Mouse (Mus musculus): ENCODE measurements at regions not wholly inside any gene's neighbourhood (a gene's known extent, or its start where the extent isn't known, plus 50 kb on each side); places are given as distances from the start of the nearest gene placed in this dataset.

GRCm38 (mm10) chr16:62433125-62433524 is 353.5 kb downstream of the Nsun3 start:
- TF ChIP-seq CTCF (IDR thresholded peaks at IDR 0.05; ENCODE audit: extremely low read depth, insufficient read depth, low read length), result no peak
- TF ChIP-seq POLR2A (IDR thresholded peaks at IDR 0.05; ENCODE audit: extremely low read depth, insufficient read depth, low read length), result no peak
- H3K27ac ChIP-seq (ENCODE audit: insufficient read depth, low read length), result no peak overlapping the region
- H3K4me1 ChIP-seq (ENCODE audit: control insufficient read depth, insufficient read depth, low read length), result no peaks in the 10 kb centered on the region
- H3K4me3 ChIP-seq (ENCODE audit: insufficient read depth, low read length), result no peak overlapping the region

GRCm38 (mm10) chr16:62414485-62414884 is 372.1 kb downstream of the Nsun3 start:
- no peak overlapping the region for H3K4me3 ChIP-seq (ENCODE audit: insufficient read depth, low read length)
- TF ChIP-seq POLR2A (IDR thresholded peaks at IDR 0.05; ENCODE audit: extremely low read depth, insufficient read depth, low read length) (no peak), CTCF (IDR thresholded peaks at IDR 0.05; ENCODE audit: extremely low read depth, insufficient read depth, low read length) (peak; percentile 64)
- H3K27ac ChIP-seq (ENCODE audit: insufficient read depth, low read length), result no peak overlapping the region
- H3K4me1 ChIP-seq (ENCODE audit: control insufficient read depth, insufficient read depth, low read length), result no peaks in the 10 kb centered on the region

GRCm38 (mm10) chr16:62407526-62408165 is 379.0 kb downstream of the Nsun3 start:
- H3K4me1 ChIP-seq (ENCODE audit: control insufficient read depth, insufficient read depth, low read length), result no peaks in the 10 kb centered on the region; the same call in 1 of the 2 replicates
- H3K27ac ChIP-seq (ENCODE audit: insufficient read depth, low read length), result 0 out of 2 replicates have a peak overlapping the region, but pooled peaks have one; percentile 16
- TF ChIP-seq POLR2A (IDR thresholded peaks at IDR 0.05; ENCODE audit: extremely low read depth, insufficient read depth, low read length), result no peak
- no peak for TF ChIP-seq CTCF (IDR thresholded peaks at IDR 0.05; ENCODE audit: extremely low read depth, insufficient read depth, low read length)
- H3K4me3 ChIP-seq (ENCODE audit: insufficient read depth, low read length), result no peak overlapping the region

GRCm38 (mm10) chr16:62406458-62406857 is 380.2 kb downstream of the Nsun3 start:
- TF ChIP-seq CTCF (IDR thresholded peaks at IDR 0.05; ENCODE audit: extremely low read depth, insufficient read depth, low read length), result no peak
- no peak for TF ChIP-seq POLR2A (IDR thresholded peaks at IDR 0.05; ENCODE audit: extremely low read depth, insufficient read depth, low read length)
- H3K4me3 ChIP-seq (ENCODE audit: insufficient read depth, low read length), result no peak overlapping the region
- H3K4me1 ChIP-seq (ENCODE audit: control insufficient read depth, insufficient read depth, low read length), result no peaks in the 10 kb centered on the region; the same call in 1 of the 2 replicates
- no peak overlapping the region for H3K27ac ChIP-seq (ENCODE audit: insufficient read depth, low read length)

GRCm38 (mm10) chr16:62357279-62357678 is 429.3 kb downstream of the Nsun3 start:
- H3K27ac ChIP-seq (ENCODE audit: insufficient read depth, low read length), result no peak overlapping the region
- TF ChIP-seq POLR2A (IDR thresholded peaks at IDR 0.05; ENCODE audit: extremely low read depth, insufficient read depth, low read length), result no peak
- no peak for TF ChIP-seq CTCF (IDR thresholded peaks at IDR 0.05; ENCODE audit: extremely low read depth, insufficient read depth, low read length)
- no peak overlapping the region for H3K4me3 ChIP-seq (ENCODE audit: insufficient read depth, low read length)
- H3K4me1 ChIP-seq (ENCODE audit: control insufficient read depth, insufficient read depth, low read length), result no peaks in the 10 kb centered on the region

- Histone ChIP-seq H3K4me1 (ENCODE audit: control insufficient read depth, insufficient read depth, low read length) (no peaks in the 10 kb centered on the region), H3K27ac (ENCODE audit: insufficient read depth, low read length) (no peak overlapping the region), H3K4me3 (ENCODE audit: insufficient read depth, low read length) (no peak overlapping the region)
- TF ChIP-seq POLR2A (IDR thresholded peaks at IDR 0.05; ENCODE audit: extremely low read depth, insufficient read depth, low read length) (no peak), CTCF (IDR thresholded peaks at IDR 0.05; ENCODE audit: extremely low read depth, insufficient read depth, low read length) (no peak)
Measured at GRCm38 (mm10) chr16:62356349-62356748, 430.3 kb downstream of the Nsun3 start.

- H3K4me3 ChIP-seq (ENCODE audit: insufficient read depth, low read length), result no peak overlapping the region
- TF ChIP-seq POLR2A (IDR thresholded peaks at IDR 0.05; ENCODE audit: extremely low read depth, insufficient read depth, low read length), result no peak
- no peak for TF ChIP-seq CTCF (IDR thresholded peaks at IDR 0.05; ENCODE audit: extremely low read depth, insufficient read depth, low read length)
- H3K27ac ChIP-seq (ENCODE audit: insufficient read depth, low read length), result no peak overlapping the region
- no peaks in the 10 kb centered on the region for H3K4me1 ChIP-seq (ENCODE audit: control insufficient read depth, insufficient read depth, low read length)
Measured at GRCm38 (mm10) chr16:62355830-62356270, 430.8 kb downstream of the Nsun3 start.

- no peak overlapping the region for H3K4me3 ChIP-seq (ENCODE audit: insufficient read depth, low read length)
- no peaks in the 10 kb centered on the region for H3K4me1 ChIP-seq (ENCODE audit: control insufficient read depth, insufficient read depth, low read length)
- no peak overlapping the region for H3K27ac ChIP-seq (ENCODE audit: insufficient read depth, low read length)
- TF ChIP-seq CTCF (IDR thresholded peaks at IDR 0.05; ENCODE audit: extremely low read depth, insufficient read depth, low read length), result no peak
- TF ChIP-seq POLR2A (IDR thresholded peaks at IDR 0.05; ENCODE audit: extremely low read depth, insufficient read depth, low read length), result no peak
Measured at GRCm38 (mm10) chr16:62327378-62328036, 459.1 kb downstream of the Nsun3 start.

- H3K4me1 ChIP-seq (ENCODE audit: control insufficient read depth, insufficient read depth, low read length), result no peaks in the 10 kb centered on the region
- TF ChIP-seq CTCF (IDR thresholded peaks at IDR 0.05; ENCODE audit: extremely low read depth, insufficient read depth, low read length), result no peak
- no peak for TF ChIP-seq POLR2A (IDR thresholded peaks at IDR 0.05; ENCODE audit: extremely low read depth, insufficient read depth, low read length)
Measured at GRCm38 (mm10) chr16:62325534-62326244, 460.9 kb downstream of the Nsun3 start.

More at GRCm38 (mm10) chr16:62325534-62326244, 460.9 kb downstream of the Nsun3 start:
- H3K4me3 ChIP-seq (ENCODE audit: insufficient read depth, low read length), result no peak overlapping the region
- no peak overlapping the region for H3K27ac ChIP-seq (ENCODE audit: insufficient read depth, low read length)

Data from cortical plate, adult 2 months (tissue).